Mouse (Mus musculus) megakaryocyte, embryonic 14.5 days (primary cell): ENCODE results near the gene Phactr3. TPM values are rescaled to one million over a fixed set of nuclear protein-coding genes. Genes with fewer than 3 reads are reported as not detected.
A peak's percentile ranks its signal among the peaks of the same experiment; 100 is the strongest.

Experiments used
- H3K27me3 ChIP-seq: replicated peaks from 2 replicates; pipeline ENCODE3; 2012; ENCODE audit warnings: inconsistent platforms
- H3K36me3 ChIP-seq: replicated peaks from 2 replicates; pipeline ENCODE3; 2012; ENCODE audit warnings: low read length, inconsistent platforms, mixed read lengths
- H3K4me1 ChIP-seq: 2 replicates; pipeline ENCODE4 v1.6.1; 2012; ENCODE audit warnings: inconsistent platforms
- H3K4me3 ChIP-seq: replicated peaks from 2 replicates; pipeline ENCODE3; 2012; ENCODE audit warnings: moderate library complexity, mild to moderate bottlenecking, inconsistent platforms
- H3K9me3 ChIP-seq: 2 replicates; pipeline ENCODE4 v1.6.1; 2012; ENCODE audit warnings: inconsistent platforms
- FLI1 ChIP-seq: IDR thresholded peaks from 2 replicates; pipeline ENCODE4 v1.6.1; 2012; ENCODE audit warnings: low read length, inconsistent platforms, mixed read lengths
- GATA1 ChIP-seq: IDR thresholded peaks from 3 replicates; pipeline ENCODE4 v1.6.1; 2012; ENCODE audit warnings: mixed read lengths, low read length, inconsistent platforms, borderline replicate concordance
- polyA plus RNA-seq: library from polyadenylated mRNA; stranded (reverse); fragments of >175 nt; gene quantifications from 2 replicates; pipeline ENCODE4 v1.2.3, GENCODE M21; 2012; ENCODE audit warnings: low replicate concordance; ENCODE audit not compliant: insufficient read depth

Gene Phactr3
- polyA plus RNA-seq, 1 experiment, result 1.2 TPM

DNA sequence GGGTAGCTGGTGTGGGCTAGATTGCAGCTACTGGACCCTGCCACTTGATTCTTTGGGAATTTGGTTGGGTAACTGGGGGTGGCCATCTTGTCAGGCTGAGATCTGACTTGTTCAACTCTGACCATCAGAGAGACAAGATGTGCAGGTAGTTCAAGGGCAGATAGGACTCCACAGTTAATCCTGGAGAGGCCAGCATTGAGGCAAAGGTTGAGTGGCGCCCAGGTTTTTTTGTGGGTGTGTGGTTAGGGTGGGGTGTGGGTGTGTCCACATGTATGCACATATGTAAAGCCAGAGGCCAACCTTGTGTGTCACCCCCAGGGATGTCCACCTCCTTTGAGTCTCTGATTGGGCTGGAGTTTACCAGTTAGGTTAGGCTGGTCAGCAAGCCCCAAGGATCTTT lies 197.5 kb downstream of the Phactr3 start:
- no peak overlapping the region for H3K4me3 ChIP-seq
- H3K4me1 ChIP-seq, result no peaks in the 10 kb centered on the region
- H3K27me3 ChIP-seq, result no peaks in the 10 kb centered on the region
- TF ChIP-seq FLI1, result no peak
- TF ChIP-seq GATA1, result no peak
- H3K36me3 ChIP-seq, result no peaks in the 10 kb centered on the region
- H3K9me3 ChIP-seq, result no peaks in the 10 kb centered on the region

DNA sequence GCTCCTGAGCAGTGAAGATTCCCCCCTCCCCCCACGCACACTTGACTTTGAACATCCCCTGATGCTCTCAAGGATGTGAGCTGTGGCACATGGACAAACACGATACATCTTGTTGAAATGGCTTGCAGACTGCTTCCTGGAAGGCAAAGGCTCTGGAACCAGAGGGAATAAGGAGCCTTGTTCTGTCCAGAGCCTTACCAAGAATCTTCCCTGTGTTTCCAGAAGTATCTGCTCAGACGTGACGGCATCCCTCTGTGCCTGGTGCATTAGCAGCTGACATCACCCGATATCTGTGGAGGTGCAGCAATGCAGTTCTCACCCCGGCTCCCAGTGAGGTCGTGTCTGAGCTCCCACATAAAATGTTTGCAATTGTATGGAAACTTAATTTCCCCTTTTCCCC lies 201.0 kb downstream of the Phactr3 start:
- no peaks in the 10 kb centered on the region for H3K9me3 ChIP-seq
- H3K36me3 ChIP-seq, result no peaks in the 10 kb centered on the region
- no peaks in the 10 kb centered on the region for H3K4me1 ChIP-seq
- no peak overlapping the region for H3K4me3 ChIP-seq
- peaks cover 1% of the 10 kb centered on the region for H3K27me3 ChIP-seq
- TF ChIP-seq FLI1 (no peak), GATA1 (no peak)

DNA sequence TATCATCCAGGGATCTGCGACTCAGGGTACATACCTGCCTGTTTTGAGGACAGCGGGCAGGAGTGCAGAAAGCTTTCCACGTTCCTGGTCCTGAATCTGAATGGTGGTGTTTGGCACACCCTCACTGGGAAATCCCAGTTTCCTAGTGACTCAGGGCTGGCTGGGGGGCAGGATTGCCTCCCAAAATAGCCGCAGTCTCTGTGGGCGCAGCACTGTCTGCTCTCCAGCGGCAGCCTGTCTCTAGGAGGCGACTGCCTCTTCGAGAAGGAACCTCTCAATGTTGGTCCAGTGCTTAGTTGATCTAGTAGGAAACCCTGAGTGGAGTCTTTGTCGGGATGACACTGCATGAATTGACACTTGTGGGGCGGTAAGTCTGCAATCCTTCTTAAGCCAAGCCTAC lies 202.5 kb downstream of the Phactr3 start:
- H3K27me3 ChIP-seq, result peaks cover 1% of the 10 kb centered on the region
- no peak for TF ChIP-seq FLI1
- no peak for TF ChIP-seq GATA1

DNA sequence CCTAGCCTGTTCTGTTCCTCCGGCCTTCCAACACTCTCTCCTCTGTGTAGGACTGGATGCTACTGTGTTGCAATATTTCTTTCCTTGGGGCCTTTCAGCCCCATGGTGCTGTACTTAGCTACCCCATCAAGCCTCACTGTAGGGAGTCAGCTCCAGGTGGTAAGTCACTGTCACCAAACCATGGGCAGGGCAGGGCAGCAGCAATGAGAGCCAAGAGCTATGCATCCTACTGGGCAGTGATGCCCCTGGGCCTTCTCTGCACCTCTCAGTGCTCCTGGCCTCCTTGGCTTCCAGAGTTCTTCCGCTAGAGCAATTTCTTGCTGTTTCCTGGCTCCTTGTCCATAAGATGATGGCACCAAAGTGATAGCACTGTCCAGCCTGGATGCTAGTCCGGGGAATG lies 205.6 kb downstream of the Phactr3 start:
- Histone ChIP-seq H3K4me1 (peaks cover 13% of the 10 kb centered on the region), H3K36me3 (no peaks in the 10 kb centered on the region), H3K27me3 (peaks cover 6% of the 10 kb centered on the region), H3K4me3 (no peak overlapping the region), H3K9me3 (no peaks in the 10 kb centered on the region)
- no peak for TF ChIP-seq FLI1
- TF ChIP-seq GATA1, result no peak

More for the DNA sequence above, 202.5 kb downstream of the Phactr3 start:
- Histone ChIP-seq H3K4me3 (no peak overlapping the region), H3K9me3 (no peaks in the 10 kb centered on the region), H3K4me1 (no peaks in the 10 kb centered on the region), H3K36me3 (no peaks in the 10 kb centered on the region)

DNA sequence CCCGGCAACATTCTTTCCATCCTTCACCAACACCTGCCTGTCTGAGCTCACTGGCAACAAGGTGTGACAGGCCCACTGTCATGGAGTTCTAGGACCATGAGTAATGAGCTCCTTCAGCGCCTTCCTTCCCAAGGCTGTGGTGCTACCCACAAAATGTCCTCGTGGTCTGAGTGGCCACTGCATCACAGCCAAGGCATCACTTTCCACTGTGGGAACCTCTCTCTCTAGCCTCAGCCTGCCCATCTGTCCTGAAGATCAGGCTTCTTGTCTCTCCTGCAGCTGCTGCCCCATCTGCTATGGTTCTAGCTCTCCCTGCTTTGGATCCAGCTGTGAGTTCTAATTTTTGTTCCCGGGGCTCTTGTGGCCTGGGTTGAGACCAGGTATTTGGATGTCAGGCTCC lies 206.0 kb downstream of the Phactr3 start:
- no peak for TF ChIP-seq FLI1
- no peak for TF ChIP-seq GATA1
- Histone ChIP-seq H3K4me3 (no peak overlapping the region), H3K4me1 (peaks cover 13% of the 10 kb centered on the region), H3K27me3 (peaks cover 6% of the 10 kb centered on the region), H3K9me3 (no peaks in the 10 kb centered on the region), H3K36me3 (no peaks in the 10 kb centered on the region)

DNA sequence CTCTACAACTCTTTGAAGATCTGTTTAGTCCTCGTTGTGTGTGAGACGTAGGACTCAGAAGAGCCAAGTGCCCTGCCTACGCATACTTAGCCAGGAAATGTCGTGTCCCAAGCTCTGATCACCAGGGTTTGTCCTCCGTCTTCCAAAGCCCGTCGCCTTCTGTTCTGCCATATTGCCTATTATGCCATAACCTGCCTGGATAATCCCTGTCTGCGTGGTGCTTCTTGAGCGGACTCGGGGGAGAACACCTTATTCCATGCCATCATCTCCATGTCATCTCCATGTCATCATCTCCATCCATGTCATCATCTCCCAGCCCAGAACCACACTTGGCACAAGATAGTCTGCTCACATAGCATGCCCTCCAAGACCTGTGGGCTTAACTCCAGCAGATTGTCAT lies 207.3 kb downstream of the Phactr3 start:
- peaks cover 13% of the 10 kb centered on the region for H3K4me1 ChIP-seq
- H3K9me3 ChIP-seq, result no peaks in the 10 kb centered on the region
- H3K4me3 ChIP-seq, result no peak overlapping the region
- TF ChIP-seq FLI1, result no peak
- peaks cover 6% of the 10 kb centered on the region for H3K27me3 ChIP-seq
- H3K36me3 ChIP-seq, result no peaks in the 10 kb centered on the region

DNA sequence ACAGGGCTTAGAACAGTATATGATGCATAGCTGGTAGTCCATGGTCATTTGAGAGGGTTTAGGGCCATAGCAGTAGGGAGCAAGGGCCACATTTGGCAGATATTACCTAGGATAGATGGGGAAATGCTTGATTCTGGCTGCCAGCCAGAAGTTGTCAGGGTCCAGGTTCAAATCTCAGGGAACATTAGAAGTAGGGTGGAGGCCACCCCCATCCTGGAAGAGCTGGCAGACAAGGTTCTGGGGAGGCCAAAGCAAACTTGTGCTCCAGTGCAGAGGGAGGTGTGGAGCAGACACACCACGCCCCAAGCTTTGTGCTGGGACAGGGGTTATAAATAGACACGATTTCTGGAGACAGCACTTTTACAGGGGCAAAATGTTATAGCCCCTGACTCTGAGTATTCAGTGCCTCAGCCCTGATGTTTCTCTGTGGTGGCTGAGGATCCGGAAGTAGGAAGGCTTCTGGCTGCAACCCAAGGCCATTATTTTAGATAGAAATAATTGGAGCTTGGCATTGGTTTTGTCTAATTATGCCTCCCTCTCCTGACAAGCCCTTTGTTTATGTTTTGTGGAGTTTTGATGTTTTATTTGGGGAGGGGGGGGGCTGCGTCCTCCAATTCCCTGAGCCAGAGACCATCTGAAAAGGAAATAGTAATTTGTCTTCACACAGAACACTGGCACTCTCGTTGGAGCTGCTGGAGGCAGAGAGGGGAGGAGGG lies 208.1 kb downstream of the Phactr3 start:
- H3K9me3 ChIP-seq, result no peaks in the 10 kb centered on the region
- H3K36me3 ChIP-seq, result no peaks in the 10 kb centered on the region
- H3K27me3 ChIP-seq, result peaks cover 6% of the 10 kb centered on the region

DNA sequence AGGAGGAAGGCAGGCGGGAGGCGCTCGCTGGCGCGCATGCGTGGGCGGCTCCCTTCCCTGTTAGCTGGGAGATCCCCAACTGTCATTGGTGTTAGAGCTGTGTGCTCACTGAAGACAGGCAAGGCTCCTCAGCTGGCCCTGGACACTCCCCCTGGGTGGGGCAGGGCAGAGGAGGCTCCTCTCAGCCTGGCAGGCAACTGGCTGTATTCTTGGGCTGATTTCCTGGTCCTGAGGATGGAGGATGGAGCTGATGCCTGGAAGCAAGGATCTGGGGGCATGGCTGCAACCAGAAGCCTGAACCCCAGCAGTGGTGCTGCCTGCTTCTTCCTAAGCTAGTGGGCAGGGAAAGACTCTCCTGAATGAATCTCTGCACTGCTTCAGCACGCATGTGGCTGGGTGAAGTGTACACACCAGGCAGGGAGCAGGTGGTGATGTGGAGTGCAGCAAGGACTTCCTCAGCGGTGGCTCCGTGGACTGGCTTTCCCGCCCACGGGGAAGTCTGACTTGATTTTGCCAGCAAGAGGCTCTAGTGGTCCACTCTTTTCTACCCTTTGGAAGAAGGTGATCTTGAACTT lies 208.8 kb downstream of the Phactr3 start:
- Histone ChIP-seq H3K27me3 (peaks cover 6% of the 10 kb centered on the region), H3K4me1 (peaks cover 13% of the 10 kb centered on the region), H3K9me3 (no peaks in the 10 kb centered on the region), H3K36me3 (no peaks in the 10 kb centered on the region), H3K4me3 (peak overlapping the region; percentile 67)
- no peak for TF ChIP-seq GATA1
- no peak for TF ChIP-seq FLI1

More for the DNA sequence above, 208.1 kb downstream of the Phactr3 start:
- peaks cover 13% of the 10 kb centered on the region for H3K4me1 ChIP-seq
- peak overlapping the region; percentile 67 for H3K4me3 ChIP-seq
- TF ChIP-seq GATA1, result no peak
- TF ChIP-seq FLI1, result no peak

DNA sequence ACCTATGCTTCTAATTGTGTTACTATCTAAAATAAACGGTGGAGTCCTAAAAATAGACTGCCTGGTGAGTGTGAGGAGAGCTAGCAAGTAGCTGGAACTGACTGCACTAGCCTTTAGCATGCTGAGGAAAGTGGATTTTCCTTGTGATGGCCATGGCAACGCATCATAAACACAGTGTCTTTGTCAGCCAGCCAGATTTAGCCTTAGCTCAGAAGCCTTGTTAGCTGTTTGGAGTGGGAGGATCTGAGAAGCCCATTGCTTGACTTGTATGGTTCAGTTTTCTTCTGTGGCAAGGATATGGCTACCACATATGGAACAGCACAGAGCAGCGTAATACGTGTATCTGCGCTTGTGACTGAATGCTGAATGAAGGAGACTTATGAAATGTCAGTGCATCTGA lies 210.8 kb downstream of the Phactr3 start:
- Histone ChIP-seq H3K4me3 (no peak overlapping the region), H3K4me1 (peaks cover 13% of the 10 kb centered on the region), H3K9me3 (no peaks in the 10 kb centered on the region), H3K27me3 (peaks cover 5% of the 10 kb centered on the region), H3K36me3 (no peaks in the 10 kb centered on the region)
- TF ChIP-seq GATA1, result no peak
- TF ChIP-seq FLI1, result no peak

DNA sequence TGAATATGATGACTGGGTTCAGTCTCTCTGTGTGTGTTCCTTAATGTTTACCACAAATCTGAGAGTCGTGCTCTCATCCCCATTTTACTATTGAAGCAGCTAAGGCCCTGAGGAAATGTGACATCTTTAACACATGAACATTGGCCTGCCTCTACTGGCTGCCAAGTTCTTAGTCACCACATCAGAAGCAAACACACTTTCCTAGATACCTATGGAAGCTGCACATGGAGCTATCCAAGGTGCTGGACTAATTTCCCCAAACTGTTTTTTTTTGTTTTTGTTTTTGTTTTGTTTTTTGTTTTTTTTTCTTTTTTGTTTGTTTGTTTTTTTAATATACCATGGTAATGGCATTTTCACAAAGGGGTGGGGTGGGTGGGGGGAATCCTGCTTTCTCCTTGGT lies 211.2 kb downstream of the Phactr3 start:
- TF ChIP-seq FLI1 (no peak), GATA1 (no peak)
- Histone ChIP-seq H3K9me3 (no peaks in the 10 kb centered on the region), H3K4me3 (no peak overlapping the region)

DNA sequence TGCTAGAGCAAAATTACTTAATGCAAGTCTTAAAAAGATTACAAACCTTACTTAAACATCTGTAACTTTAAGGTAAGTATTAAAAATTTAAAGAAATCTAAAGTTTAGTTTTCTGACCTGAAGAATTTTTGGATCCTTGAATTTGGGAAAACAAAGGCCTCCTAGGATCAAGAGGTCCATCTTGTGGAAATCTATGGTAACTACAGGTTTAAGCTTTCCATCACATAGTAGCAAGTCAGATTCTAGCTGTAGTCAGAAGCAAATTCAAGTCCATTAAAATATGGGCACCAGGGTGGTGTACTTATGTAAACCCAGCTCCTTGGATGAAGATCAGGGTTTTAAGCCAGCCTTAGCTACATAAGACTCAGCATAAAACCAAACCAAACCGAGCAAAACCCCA lies 219.1 kb downstream of the Phactr3 start:
- no peaks in the 10 kb centered on the region for H3K9me3 ChIP-seq
- TF ChIP-seq GATA1 (no peak), FLI1 (no peak)
- no peak overlapping the region for H3K4me3 ChIP-seq
- no peaks in the 10 kb centered on the region for H3K36me3 ChIP-seq
- peaks cover 1% of the 10 kb centered on the region for H3K27me3 ChIP-seq
- no peaks in the 10 kb centered on the region for H3K4me1 ChIP-seq

More for the DNA sequence above, 211.2 kb downstream of the Phactr3 start:
- Histone ChIP-seq H3K27me3 (peaks cover 5% of the 10 kb centered on the region), H3K36me3 (no peaks in the 10 kb centered on the region), H3K4me1 (peaks cover 13% of the 10 kb centered on the region)
